Mouse (Mus musculus): ENCODE measurements around the gene Btbd9. TPM values are rescaled to one million over a fixed set of nuclear protein-coding genes. Genes with fewer than 3 reads are reported as not detected.

Btbd9 gene
- polyA plus RNA-seq, 1 experiment from 2014 or later: 52.5 TPM

DNA sequence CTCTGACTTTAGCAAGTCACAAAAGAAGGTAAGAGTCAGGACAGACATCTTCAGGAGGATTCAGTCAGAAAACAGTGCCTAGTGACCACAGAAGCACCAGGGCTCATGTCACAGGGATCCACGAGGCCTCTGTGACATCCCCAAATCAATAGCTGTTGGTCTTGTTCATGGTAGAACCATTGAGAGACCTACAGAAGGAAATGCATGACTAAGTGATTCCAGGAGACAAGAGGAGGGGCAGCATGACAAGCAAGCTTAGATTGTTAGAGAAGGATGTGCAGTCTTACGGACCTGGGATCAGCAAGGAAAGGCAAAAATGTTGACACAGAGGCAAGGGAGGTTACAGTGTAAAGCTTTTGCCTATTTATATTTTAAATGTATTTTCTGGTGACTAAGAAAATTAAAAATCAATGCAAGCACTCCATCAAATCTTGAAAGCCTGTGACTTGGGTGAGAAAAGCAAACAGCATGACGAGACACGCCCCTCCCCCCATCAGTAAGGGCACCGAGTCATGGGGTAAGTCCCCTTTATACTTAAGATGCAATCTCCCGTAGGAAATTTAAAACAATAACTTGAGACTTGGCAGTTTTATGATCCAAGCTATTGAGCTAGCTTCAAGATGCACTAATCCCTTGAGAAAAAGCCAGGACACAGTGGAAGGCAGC is 315.5 kb downstream of the Btbd9 start:
- Histone ChIP-seq H3K4me2 (replicated peaks; ENCODE audit: low read depth, low read length) (no peak overlapping the region), H3K4me3 (ENCODE audit: low read length) (no peak overlapping the region), H3K4me1 (ENCODE audit: control insufficient read depth, insufficient read depth, low read length) (peaks cover 28% of the 10 kb centered on the region), H3K36me3 (ENCODE audit: control insufficient read depth, insufficient read depth, low read length) (no peaks in the 10 kb centered on the region), H3K9ac (ENCODE audit: low read depth, low read length) (no peak overlapping the region), H3K9me3 (ENCODE audit: control insufficient read depth, low read length) (no peaks in the 10 kb centered on the region), H3K27ac (ENCODE audit: low read depth, low read length) (no peak overlapping the region), H3K27me3 (ENCODE audit: control insufficient read depth, insufficient read depth, low read length) (no peaks in the 10 kb centered on the region)
- ATAC-seq (ENCODE audit: low FRiP score, low TSS enrichment): no peak
- WGBS: 38% methylated on average over 6 of the region's 6 CpGs

- no peak overlapping the region for H3K4me3 ChIP-seq (ENCODE audit: low read length)
- peaks cover 29% of the 10 kb centered on the region for H3K4me1 ChIP-seq (ENCODE audit: control insufficient read depth, insufficient read depth, low read length)
- 65% methylated on average over 6 of the region's 6 CpGs for WGBS
- H3K36me3 ChIP-seq (ENCODE audit: control insufficient read depth, insufficient read depth, low read length): no peaks in the 10 kb centered on the region
- H3K4me2 ChIP-seq (replicated peaks; ENCODE audit: low read depth, low read length): no peak overlapping the region
- no peaks in the 10 kb centered on the region for H3K9me3 ChIP-seq (ENCODE audit: control insufficient read depth, low read length)
- no peak overlapping the region for H3K9ac ChIP-seq (ENCODE audit: low read depth, low read length)
- no peaks in the 10 kb centered on the region for H3K27me3 ChIP-seq (ENCODE audit: control insufficient read depth, insufficient read depth, low read length)
- no peak overlapping the region for H3K27ac ChIP-seq (ENCODE audit: low read depth, low read length)
- no peak for ATAC-seq (ENCODE audit: low FRiP score, low TSS enrichment)
Observed at GRCm38 (mm10) chr17:30259938-30260337, 316.4 kb downstream of the Btbd9 start.

DNA sequence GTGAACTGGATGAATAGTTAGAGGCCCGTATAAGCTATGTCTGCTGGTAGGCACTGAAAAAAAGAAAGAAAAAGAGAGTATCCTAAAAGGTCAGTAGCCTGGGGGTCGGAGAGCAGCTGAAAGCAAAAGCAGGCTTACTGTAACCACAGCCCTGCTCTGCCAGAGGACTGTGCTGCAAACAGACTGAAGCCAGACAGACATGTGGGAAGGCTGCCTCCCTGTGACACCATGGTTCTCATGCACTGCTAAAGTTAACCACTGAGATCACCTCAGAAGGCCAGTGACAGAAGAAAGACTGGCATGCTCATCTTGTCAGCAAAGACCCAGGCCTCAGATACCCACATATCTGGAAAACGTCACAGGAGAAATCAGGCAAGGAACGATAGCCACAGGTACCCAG is 317.8 kb downstream of the Btbd9 start:
- Histone ChIP-seq H3K36me3 (ENCODE audit: control insufficient read depth, insufficient read depth, low read length) (no peaks in the 10 kb centered on the region), H3K4me1 (ENCODE audit: control insufficient read depth, insufficient read depth, low read length) (peaks cover 40% of the 10 kb centered on the region), H3K9ac (ENCODE audit: low read depth, low read length) (no peak overlapping the region), H3K9me3 (ENCODE audit: control insufficient read depth, low read length) (no peaks in the 10 kb centered on the region), H3K27me3 (ENCODE audit: control insufficient read depth, insufficient read depth, low read length) (no peaks in the 10 kb centered on the region), H3K4me3 (ENCODE audit: low read length) (no peak overlapping the region), H3K4me2 (replicated peaks; ENCODE audit: low read depth, low read length) (no peak overlapping the region), H3K27ac (ENCODE audit: low read depth, low read length) (no peak overlapping the region)
- ATAC-seq (ENCODE audit: low FRiP score, low TSS enrichment): no peak
- 73% methylated on average over 4 of the region's 4 CpGs for WGBS

- 72% methylated on average over 8 of the region's 8 CpGs for WGBS
- Histone ChIP-seq H3K36me3 (ENCODE audit: control insufficient read depth, insufficient read depth, low read length) (no peaks in the 10 kb centered on the region), H3K9ac (ENCODE audit: low read depth, low read length) (no peak overlapping the region), H3K4me2 (replicated peaks; ENCODE audit: low read depth, low read length) (no peak overlapping the region), H3K27me3 (ENCODE audit: control insufficient read depth, insufficient read depth, low read length) (no peaks in the 10 kb centered on the region), H3K27ac (ENCODE audit: low read depth, low read length) (no peak overlapping the region), H3K4me1 (ENCODE audit: control insufficient read depth, insufficient read depth, low read length) (peaks cover 26% of the 10 kb centered on the region), H3K4me3 (ENCODE audit: low read length) (no peak overlapping the region), H3K9me3 (ENCODE audit: control insufficient read depth, low read length) (no peaks in the 10 kb centered on the region)
- no peak for ATAC-seq (ENCODE audit: low FRiP score, low TSS enrichment)
Observed at GRCm38 (mm10) chr17:30255928-30256560, 320.2 kb downstream of the Btbd9 start.

DNA sequence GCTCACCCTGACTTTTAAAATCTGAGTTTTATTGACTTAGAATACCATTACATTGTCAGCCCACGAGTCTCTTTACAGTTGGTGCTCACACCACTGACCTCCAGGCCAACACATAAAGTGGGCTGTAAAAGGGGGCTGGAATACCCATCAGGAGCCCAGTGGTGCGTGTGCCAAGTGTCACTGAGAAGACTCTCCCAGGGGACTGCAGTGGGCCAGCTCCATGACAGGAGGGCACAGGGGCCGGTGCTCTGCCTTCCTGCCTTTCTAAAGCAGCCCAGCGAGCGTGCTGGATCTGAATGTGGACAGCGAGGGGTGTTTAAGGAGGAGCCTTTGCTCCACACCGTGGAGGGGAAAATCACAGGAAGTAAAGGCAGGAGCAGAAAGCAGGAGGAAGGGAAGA is 322.4 kb downstream of the Btbd9 start:
- Histone ChIP-seq H3K4me1 (ENCODE audit: control insufficient read depth, insufficient read depth, low read length) (peaks cover 23% of the 10 kb centered on the region), H3K4me3 (ENCODE audit: low read length) (no peak overlapping the region), H3K4me2 (replicated peaks; ENCODE audit: low read depth, low read length) (no peak overlapping the region), H3K27ac (ENCODE audit: low read depth, low read length) (peak overlapping the region; percentile 37; the same call in 1 of the 2 replicates), H3K9me3 (ENCODE audit: control insufficient read depth, low read length) (no peaks in the 10 kb centered on the region), H3K36me3 (ENCODE audit: control insufficient read depth, insufficient read depth, low read length) (no peaks in the 10 kb centered on the region), H3K27me3 (ENCODE audit: control insufficient read depth, insufficient read depth, low read length) (no peaks in the 10 kb centered on the region), H3K9ac (ENCODE audit: low read depth, low read length) (no peak overlapping the region)
- ATAC-seq (ENCODE audit: low FRiP score, low TSS enrichment): peak; percentile 77; the same call in 1 of the 2 replicates
- 19% methylated on average over 7 of the region's 7 CpGs for WGBS

DNA sequence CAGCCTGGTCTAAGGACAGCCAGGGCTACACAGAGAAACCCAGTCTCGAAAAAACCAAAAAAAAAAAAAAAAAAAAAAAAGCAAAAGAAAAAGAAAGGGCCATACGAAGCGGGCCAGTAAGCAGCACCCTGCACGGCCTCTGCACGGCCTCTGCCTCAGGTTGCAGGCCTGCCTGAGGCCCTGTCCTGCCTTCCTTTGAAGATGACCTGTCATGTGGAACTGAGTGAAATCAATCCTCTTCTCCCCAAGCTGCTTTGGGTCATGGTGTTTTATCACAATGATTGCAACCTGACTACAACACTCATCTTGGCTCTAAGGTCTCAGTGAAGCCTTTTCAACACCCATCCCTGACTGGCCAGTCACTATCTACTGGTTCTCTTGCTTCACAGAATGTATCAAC is 323.3 kb downstream of the Btbd9 start:
- Histone ChIP-seq H3K9me3 (ENCODE audit: control insufficient read depth, low read length) (no peaks in the 10 kb centered on the region), H3K4me1 (ENCODE audit: control insufficient read depth, insufficient read depth, low read length) (peaks cover 23% of the 10 kb centered on the region), H3K27me3 (ENCODE audit: control insufficient read depth, insufficient read depth, low read length) (no peaks in the 10 kb centered on the region), H3K4me2 (replicated peaks; ENCODE audit: low read depth, low read length) (no peak overlapping the region), H3K9ac (ENCODE audit: low read depth, low read length) (no peak overlapping the region), H3K27ac (ENCODE audit: low read depth, low read length) (no peak overlapping the region), H3K36me3 (ENCODE audit: control insufficient read depth, insufficient read depth, low read length) (no peaks in the 10 kb centered on the region), H3K4me3 (ENCODE audit: low read length) (no peak overlapping the region)
- 35% methylated on average over 5 of the region's 5 CpGs for WGBS
- peak; percentile 88 for ATAC-seq (ENCODE audit: low FRiP score, low TSS enrichment)

- no peak overlapping the region for H3K27ac ChIP-seq (ENCODE audit: low read depth, low read length)
- ATAC-seq (ENCODE audit: low FRiP score, low TSS enrichment): peak; percentile 7; the same call in 1 of the 2 replicates
- no peaks in the 10 kb centered on the region for H3K27me3 ChIP-seq (ENCODE audit: control insufficient read depth, insufficient read depth, low read length)
- H3K4me1 ChIP-seq (ENCODE audit: control insufficient read depth, insufficient read depth, low read length): peaks cover 27% of the 10 kb centered on the region; the same call in 1 of the 2 replicates
- no peak overlapping the region for H3K4me2 ChIP-seq (replicated peaks; ENCODE audit: low read depth, low read length)
- H3K4me3 ChIP-seq (ENCODE audit: low read length): no peak overlapping the region
- H3K9ac ChIP-seq (ENCODE audit: low read depth, low read length): no peak overlapping the region
- no peaks in the 10 kb centered on the region for H3K36me3 ChIP-seq (ENCODE audit: control insufficient read depth, insufficient read depth, low read length)
- 22% methylated on average over 10 of the region's 10 CpGs for WGBS
- H3K9me3 ChIP-seq (ENCODE audit: control insufficient read depth, low read length): no peaks in the 10 kb centered on the region
Observed at GRCm38 (mm10) chr17:30245308-30245706, 331.0 kb downstream of the Btbd9 start.

GRCm38 (mm10) chr17:30244651-30245307 is 331.5 kb downstream of the Btbd9 start:
- no peak overlapping the region for H3K4me2 ChIP-seq (replicated peaks; ENCODE audit: low read depth, low read length)
- H3K9ac ChIP-seq (ENCODE audit: low read depth, low read length): no peak overlapping the region
- 47% methylated on average over 14 of the region's 14 CpGs for WGBS
- H3K4me3 ChIP-seq (ENCODE audit: low read length): no peak overlapping the region
- ATAC-seq (ENCODE audit: low FRiP score, low TSS enrichment): no peak
- no peaks in the 10 kb centered on the region for H3K27me3 ChIP-seq (ENCODE audit: control insufficient read depth, insufficient read depth, low read length)
- H3K27ac ChIP-seq (ENCODE audit: low read depth, low read length): no peak overlapping the region
- H3K36me3 ChIP-seq (ENCODE audit: control insufficient read depth, insufficient read depth, low read length): no peaks in the 10 kb centered on the region
- no peaks in the 10 kb centered on the region for H3K9me3 ChIP-seq (ENCODE audit: control insufficient read depth, low read length)
- peaks cover 25% of the 10 kb centered on the region; the same call in 1 of the 2 replicates for H3K4me1 ChIP-seq (ENCODE audit: control insufficient read depth, insufficient read depth, low read length)

DNA sequence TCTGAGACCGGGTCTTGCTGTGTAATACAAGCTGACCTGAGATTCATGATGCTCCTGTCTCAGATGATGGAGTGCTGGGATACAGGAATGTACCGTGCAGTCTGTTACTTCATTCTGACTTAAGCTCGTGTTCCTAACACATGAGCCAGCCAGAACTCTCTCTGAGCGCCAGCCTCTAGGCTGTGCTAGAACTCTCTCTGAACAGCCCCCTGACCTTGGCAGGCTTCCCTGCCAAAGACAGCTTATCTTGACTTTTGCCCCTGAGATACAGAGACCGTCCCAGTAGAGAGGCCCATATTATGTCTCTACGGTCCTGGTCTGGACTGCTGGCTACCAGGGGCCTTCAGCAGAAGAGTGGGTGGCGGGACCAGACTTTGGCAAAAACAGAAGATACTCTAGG is 332.7 kb downstream of the Btbd9 start:
- H3K4me3 ChIP-seq (ENCODE audit: low read length): no peak overlapping the region
- WGBS: 55% methylated on average over 7 of the region's 7 CpGs
- no peaks in the 10 kb centered on the region for H3K9me3 ChIP-seq (ENCODE audit: control insufficient read depth, low read length)
- H3K27ac ChIP-seq (ENCODE audit: low read depth, low read length): no peak overlapping the region
- no peaks in the 10 kb centered on the region for H3K36me3 ChIP-seq (ENCODE audit: control insufficient read depth, insufficient read depth, low read length)
- no peaks in the 10 kb centered on the region for H3K27me3 ChIP-seq (ENCODE audit: control insufficient read depth, insufficient read depth, low read length)
- H3K9ac ChIP-seq (ENCODE audit: low read depth, low read length): no peak overlapping the region
- no peak overlapping the region for H3K4me2 ChIP-seq (replicated peaks; ENCODE audit: low read depth, low read length)
- H3K4me1 ChIP-seq (ENCODE audit: control insufficient read depth, insufficient read depth, low read length): peaks cover 25% of the 10 kb centered on the region; the same call in 1 of the 2 replicates
- no peak for ATAC-seq (ENCODE audit: low FRiP score, low TSS enrichment)

All from kidney, embryonic 14.5 days (tissue).